Mouse (Mus musculus): Measurements from ENCODE around the gene Prpf40b.

- no peak for TF ChIP-seq CTCF (IDR thresholded peaks at IDR 0.05)
- TF ChIP-seq EP300 (IDR thresholded peaks at IDR 0.05), result no peak
Observed at GRCm38 (mm10) chr15:99330324-99330723, 35.4 kb downstream of the Prpf40b start.
